Mouse (Mus musculus) midbrain, embryonic 16.5 days (tissue): ENCODE data around the gene Gm21985. TPM values are rescaled to one million over a fixed set of nuclear protein-coding genes. Genes with fewer than 3 reads are reported as not detected.

Experiments used
- ATAC-seq: fragments of 200-750 bp; cut with Nextera tagmentation; 2 replicates; pipeline ENCODE4 v1.8.0; 2017; ENCODE audit warnings: moderate TSS enrichment
- H3K27ac ChIP-seq: fragments of 300-500 bp; sonication (generic); 2 replicates; pipeline ENCODE4 v1.5.1; 2014; ENCODE audit warnings: mild to moderate bottlenecking, low read length, mixed read lengths
- H3K27me3 ChIP-seq: fragments of 300-500 bp; sonication (generic); 2 replicates; pipeline ENCODE4 v1.6.1; 2014; ENCODE audit warnings: low read depth, low read length, mixed read lengths; ENCODE audit not compliant: control insufficient read depth, insufficient read depth
- H3K36me3 ChIP-seq: fragments of 300-500 bp; sonication (generic); 2 replicates; pipeline ENCODE4 v1.6.1; 2014; ENCODE audit warnings: mild to moderate bottlenecking, low read length, moderate library complexity, mixed read lengths; ENCODE audit not compliant: control insufficient read depth, insufficient read depth
- H3K4me1 ChIP-seq: fragments of 300-500 bp; sonication (generic); 2 replicates; pipeline ENCODE4 v1.6.1; 2014; ENCODE audit warnings: mild to moderate bottlenecking, low read length, mixed read lengths; ENCODE audit not compliant: control insufficient read depth, insufficient read depth
- H3K4me2 ChIP-seq: fragments of 300-500 bp; sonication (generic); 2 replicates; pipeline ENCODE4 v1.6.1; 2014; ENCODE audit warnings: mild to moderate bottlenecking, low read length, mixed read lengths
- H3K4me3 ChIP-seq: fragments of 300-500 bp; sonication (generic); 2 replicates; pipeline ENCODE4 v1.5.1; 2014; ENCODE audit warnings: low read depth, mild to moderate bottlenecking, low read length, moderate library complexity, mixed read lengths
- H3K9ac ChIP-seq: fragments of 300-500 bp; sonication (generic); 2 replicates; pipeline ENCODE4 v1.6.1; 2014; ENCODE audit warnings: low read depth, low read length, mixed read lengths
- H3K9me3 ChIP-seq: fragments of 300-500 bp; sonication (generic); replicated peaks from 2 replicates; pipeline ENCODE4 v1.6.1; 2014; ENCODE audit warnings: mild to moderate bottlenecking, low read length, mixed read lengths; ENCODE audit not compliant: control insufficient read depth, poor library complexity, severe bottlenecking
- WGBS: fragments of 180-500 bp; shearing (Covaris S2); extraction: QIAGEN DNeasy Blood & Tissue Kit; methylation state at CpG from one replicate; pipeline ENCODE4 v1.1.7; 2014; 5-methylcytosine and 5-hydroxymethylcytosine counted together
- polyA plus RNA-seq: library from polyadenylated mRNA; unstranded; fragments of >200 nt; fragmentation: Nextera tagmentation; extraction: Ambion mirVana; gene quantifications from 2 replicates; pipeline ENCODE4 v1.2.1, GENCODE M21; 2015

Gene Gm21985
- polyA plus RNA-seq, 1 experiment from 2014 or later, result 0.08 TPM

GRCm38 (mm10) chr2:112261748-112262653 is 4.1 kb upstream of the Gm21985 start, which contains the start of gene Nop10:
Gene Nop10 (plus strand): TSS chr2:112261926.
- peak within 1 kb of the TSS; percentile 81 for H3K4me2 ChIP-seq
- H3K27ac ChIP-seq, result peak within 1 kb of the TSS; percentile 75
- no peaks in the 10 kb centered on the region for H3K27me3 ChIP-seq
- WGBS, result under 1% methylated on average over 36 of the region's 36 CpGs
- ATAC-seq, result peak; percentile 69
- H3K9ac ChIP-seq, result peak within 1 kb of the TSS; percentile 68
- peak within 1 kb of the TSS; percentile 61 for H3K4me3 ChIP-seq
- H3K9me3 ChIP-seq, result no peaks in the 10 kb centered on the region
- H3K36me3 ChIP-seq, result no peaks in the 10 kb centered on the region
- peaks cover 17% of the 10 kb centered on the region for H3K4me1 ChIP-seq

DNA sequence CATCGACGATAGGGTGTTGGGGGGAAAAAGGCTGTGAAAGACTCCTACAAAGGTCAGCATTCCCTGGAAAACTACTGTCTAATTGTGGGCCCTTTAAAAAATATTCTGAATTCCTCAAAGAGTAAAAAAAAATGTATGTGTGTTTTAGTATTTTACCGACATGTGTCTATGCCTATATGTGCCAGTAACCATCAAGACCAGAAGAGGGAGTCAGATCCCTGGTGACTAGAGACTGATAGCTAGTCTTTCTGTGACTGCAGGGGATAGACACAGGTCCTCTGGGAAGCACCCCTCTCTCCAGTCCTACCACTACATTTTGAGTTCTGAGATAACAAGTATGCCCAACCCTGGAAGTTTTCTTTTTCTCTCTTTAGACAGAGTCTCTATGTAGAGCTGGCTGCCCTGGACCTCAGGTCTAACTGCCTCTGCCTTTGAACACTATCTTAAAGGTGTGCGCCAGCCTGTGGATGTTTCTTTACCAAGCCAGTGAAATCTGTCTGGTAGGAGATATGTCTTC is 3.3 kb upstream of the Gm21985 start:
- H3K4me1 ChIP-seq, result peaks cover 24% of the 10 kb centered on the region
- peak overlapping the region; percentile 68 for H3K9ac ChIP-seq
- H3K9me3 ChIP-seq, result no peaks in the 10 kb centered on the region
- no peak overlapping the region; the same call in 1 of the 2 replicates for H3K27ac ChIP-seq
- ATAC-seq, result no peak
- 31% methylated on average over 4 of the region's 4 CpGs for WGBS
- H3K4me3 ChIP-seq, result peak overlapping the region; percentile 61
- H3K4me2 ChIP-seq, result peak overlapping the region; percentile 81
- no peaks in the 10 kb centered on the region for H3K36me3 ChIP-seq
- no peaks in the 10 kb centered on the region for H3K27me3 ChIP-seq

GRCm38 (mm10) chr2:112264364-112264763 is 1.8 kb upstream of the Gm21985 start:
- H3K9me3 ChIP-seq, result no peaks in the 10 kb centered on the region
- H3K4me1 ChIP-seq, result peaks cover 35% of the 10 kb centered on the region
- H3K4me2 ChIP-seq, result no peak overlapping the region
- no peak overlapping the region for H3K27ac ChIP-seq
- no peak overlapping the region for H3K9ac ChIP-seq
- no peak for ATAC-seq
- H3K4me3 ChIP-seq, result no peak overlapping the region
- WGBS, result 81% methylated on average over 4 of the region's 4 CpGs
- no peaks in the 10 kb centered on the region for H3K36me3 ChIP-seq
- H3K27me3 ChIP-seq, result no peaks in the 10 kb centered on the region

DNA sequence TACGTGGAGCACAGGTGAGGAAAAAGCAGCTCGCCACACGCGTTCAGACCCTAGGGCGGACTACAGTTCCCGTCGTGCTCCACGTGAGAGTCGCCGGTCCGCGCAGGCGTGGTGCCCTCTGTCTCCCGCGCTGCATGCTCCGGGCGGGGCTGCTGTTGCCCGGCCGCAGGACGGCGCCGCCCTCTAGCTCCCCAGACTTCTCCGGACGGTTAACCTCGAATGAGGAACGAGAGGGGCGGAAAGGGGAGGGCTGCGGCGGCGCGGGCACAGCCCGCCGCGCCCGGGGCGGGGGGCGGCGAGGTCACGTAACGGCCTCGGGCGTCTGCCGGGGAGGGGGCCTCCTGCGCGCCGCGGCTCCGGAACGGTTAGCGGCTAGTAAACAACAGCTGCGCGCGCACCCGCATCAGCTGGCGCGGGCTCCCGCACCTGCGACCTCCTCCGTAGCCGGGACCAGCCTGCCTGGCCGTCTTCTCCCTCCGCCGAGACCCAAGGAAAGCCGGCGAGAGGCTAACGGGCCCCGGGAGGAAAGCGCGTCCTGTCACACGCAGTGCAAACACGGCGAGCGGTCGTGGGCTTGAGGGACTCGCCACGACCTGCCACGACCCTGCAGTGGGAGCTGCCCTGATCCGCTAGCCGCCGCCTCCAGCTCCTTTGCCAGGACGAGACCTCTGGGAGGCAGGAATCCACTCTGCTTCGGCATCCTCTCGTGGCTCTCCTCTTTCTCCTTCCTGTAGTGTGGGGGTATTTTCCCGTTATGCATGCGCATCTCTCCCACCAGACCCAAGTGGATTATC is 469 bp upstream of the Gm21985 start, which contains the start of gene Slc12a6:
Slc12a6 (plus strand) TSS at position 378 of the 794 bp plus-strand sequence.
- ATAC-seq, result peak; percentile 94
- under 1% methylated on average over 65 of the region's 85 CpGs for WGBS
- Histone ChIP-seq H3K9me3 (no peaks in the 10 kb centered on the region), H3K27ac (peak within 1 kb of the TSS; percentile 93), H3K36me3 (no peaks in the 10 kb centered on the region), H3K4me2 (peak within 1 kb of the TSS; percentile 92), H3K27me3 (no peaks in the 10 kb centered on the region), H3K4me3 (peak within 1 kb of the TSS; percentile 91), H3K9ac (peak within 1 kb of the TSS; percentile 72), H3K4me1 (peaks cover 42% of the 10 kb centered on the region)

DNA sequence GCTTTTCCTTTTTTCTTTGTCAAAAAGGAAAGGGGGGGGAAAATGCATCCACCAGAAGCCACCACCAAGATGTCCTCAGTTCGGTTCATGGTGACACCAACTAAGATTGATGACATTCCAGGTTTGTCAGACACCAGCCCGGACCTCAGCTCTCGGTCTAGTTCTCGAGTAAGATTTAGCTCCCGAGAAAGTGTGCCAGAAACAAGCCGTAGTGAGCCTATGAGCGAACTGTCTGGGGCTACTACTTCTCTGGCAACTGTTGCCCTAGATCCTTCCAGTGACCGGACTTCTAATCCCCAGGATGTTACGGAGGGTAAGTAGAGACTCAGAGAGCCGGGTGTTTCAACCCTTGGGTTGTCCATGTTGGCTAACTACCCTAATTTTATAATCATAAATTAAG is 666 bp downstream of the Gm21985 start:
- H3K27ac ChIP-seq, result no peak overlapping the region
- WGBS, result 48% methylated on average over 10 of the region's 10 CpGs
- H3K9ac ChIP-seq, result peak overlapping the region; percentile 72
- no peaks in the 10 kb centered on the region for H3K27me3 ChIP-seq
- peak overlapping the region; percentile 91 for H3K4me3 ChIP-seq
- H3K36me3 ChIP-seq, result no peaks in the 10 kb centered on the region
- no peak for ATAC-seq
- no peaks in the 10 kb centered on the region for H3K9me3 ChIP-seq
- peaks cover 48% of the 10 kb centered on the region for H3K4me1 ChIP-seq
- peak overlapping the region; percentile 92 for H3K4me2 ChIP-seq

DNA sequence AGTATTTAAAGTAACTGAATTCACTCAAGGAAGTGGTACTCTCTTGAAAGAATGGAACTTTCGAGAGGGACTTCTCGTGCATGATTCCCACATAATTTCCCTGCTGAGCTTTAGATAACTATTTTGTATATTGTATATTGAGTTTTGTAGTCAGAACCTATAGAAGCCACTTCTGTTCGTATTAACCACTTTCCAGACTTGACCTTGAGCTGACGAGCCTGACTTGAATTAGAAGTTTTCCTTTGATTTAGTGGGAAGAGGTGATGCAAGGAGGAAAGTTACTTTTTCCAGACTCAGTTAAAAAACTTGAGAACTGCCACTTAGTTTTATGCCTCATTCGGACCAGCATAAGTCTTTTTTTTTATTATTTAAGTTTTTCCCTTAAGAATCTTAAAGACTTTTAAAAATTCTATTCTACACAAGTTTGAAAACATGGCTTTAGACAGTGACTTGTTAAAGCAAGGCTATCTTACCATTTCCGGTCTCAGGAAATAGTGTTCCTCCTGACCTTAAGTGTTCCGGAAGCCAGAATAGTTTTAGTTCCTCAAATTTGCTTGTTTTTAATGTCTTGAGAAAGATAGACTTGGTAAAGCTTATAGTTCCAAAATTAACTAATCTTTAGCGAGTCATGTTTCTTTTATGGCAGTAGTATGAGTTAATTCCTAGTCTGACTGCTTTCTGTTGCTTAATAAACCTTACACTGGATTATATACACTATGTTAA is 1.6 kb downstream of the Gm21985 start:
- WGBS, result 76% methylated on average over 8 of the region's 8 CpGs
- Histone ChIP-seq H3K4me1 (peaks cover 45% of the 10 kb centered on the region), H3K4me2 (peak overlapping the region; percentile 92), H3K36me3 (no peaks in the 10 kb centered on the region), H3K27ac (no peak overlapping the region), H3K9ac (no peak overlapping the region), H3K9me3 (no peaks in the 10 kb centered on the region), H3K27me3 (no peaks in the 10 kb centered on the region), H3K4me3 (peak overlapping the region; percentile 91)
- no peak for ATAC-seq

- no peak overlapping the region for H3K27ac ChIP-seq
- H3K4me1 ChIP-seq, result peaks cover 37% of the 10 kb centered on the region
- peak overlapping the region; percentile 30 for H3K4me2 ChIP-seq
- no peak for ATAC-seq
- WGBS, result 95% methylated on average over 2 of the region's 2 CpGs
- H3K27me3 ChIP-seq, result no peaks in the 10 kb centered on the region
- H3K36me3 ChIP-seq, result no peaks in the 10 kb centered on the region
- H3K4me3 ChIP-seq, result no peak overlapping the region
- no peaks in the 10 kb centered on the region for H3K9me3 ChIP-seq
- H3K9ac ChIP-seq, result 0 out of 2 replicates have a peak overlapping the region, but pooled peaks have one; percentile 16
These were observed 3.9 kb downstream of the Gm21985 start for GRCm38 (mm10) chr2:112270011-112270410.

DNA sequence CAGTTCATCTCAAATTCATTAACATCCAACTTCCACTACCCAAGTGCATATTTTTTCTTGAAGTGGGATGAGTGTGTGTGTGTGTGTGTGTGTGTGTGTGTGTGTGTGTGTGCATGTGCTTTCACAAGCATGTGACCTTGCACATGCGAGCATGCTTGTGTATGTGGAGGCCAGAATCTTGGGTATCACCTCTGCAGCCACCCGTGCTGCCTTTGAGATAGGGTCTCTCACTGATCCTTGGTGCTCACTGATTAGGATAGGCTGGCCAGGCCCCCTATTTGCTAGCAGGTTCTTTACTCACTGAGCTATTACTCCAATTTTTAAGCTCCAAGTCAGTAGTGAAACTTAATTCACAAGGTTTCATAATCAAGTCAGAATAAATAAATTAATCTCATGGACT is 6.8 kb downstream of the Gm21985 start:
- Histone ChIP-seq H3K4me3 (no peak overlapping the region), H3K4me1 (peaks cover 23% of the 10 kb centered on the region), H3K9ac (no peak overlapping the region), H3K27ac (no peak overlapping the region), H3K27me3 (no peaks in the 10 kb centered on the region), H3K9me3 (no peaks in the 10 kb centered on the region), H3K4me2 (no peak overlapping the region), H3K36me3 (no peaks in the 10 kb centered on the region)
- no peak for ATAC-seq
- 93% methylated on average over 2 of the region's 2 CpGs for WGBS
